Mouse (Mus musculus) thymus, adult 2 months (tissue): Measurements from ENCODE around the gene Tnpo2.

Experiments used
- CTCF ChIP-seq: fragments of 200-500 bp; IDR thresholded peaks from 2 replicates; pipeline ENCODE4 v1.5.1; 2012; ENCODE audit warnings: mild to moderate bottlenecking, control low read depth, low read length, moderate library complexity, borderline replicate concordance; ENCODE audit not compliant: control insufficient read depth, poor library complexity, insufficient read depth; ENCODE audit errors: extremely low read depth
- POLR2A ChIP-seq: fragments of 200-500 bp; IDR thresholded peaks from 2 replicates; pipeline ENCODE4 v1.6.1; 2012; ENCODE audit warnings: mild to moderate bottlenecking, low read length, control low read depth, moderate library complexity; ENCODE audit not compliant: control insufficient read depth, poor library complexity, insufficient read depth; ENCODE audit errors: extremely low read depth

DNA sequence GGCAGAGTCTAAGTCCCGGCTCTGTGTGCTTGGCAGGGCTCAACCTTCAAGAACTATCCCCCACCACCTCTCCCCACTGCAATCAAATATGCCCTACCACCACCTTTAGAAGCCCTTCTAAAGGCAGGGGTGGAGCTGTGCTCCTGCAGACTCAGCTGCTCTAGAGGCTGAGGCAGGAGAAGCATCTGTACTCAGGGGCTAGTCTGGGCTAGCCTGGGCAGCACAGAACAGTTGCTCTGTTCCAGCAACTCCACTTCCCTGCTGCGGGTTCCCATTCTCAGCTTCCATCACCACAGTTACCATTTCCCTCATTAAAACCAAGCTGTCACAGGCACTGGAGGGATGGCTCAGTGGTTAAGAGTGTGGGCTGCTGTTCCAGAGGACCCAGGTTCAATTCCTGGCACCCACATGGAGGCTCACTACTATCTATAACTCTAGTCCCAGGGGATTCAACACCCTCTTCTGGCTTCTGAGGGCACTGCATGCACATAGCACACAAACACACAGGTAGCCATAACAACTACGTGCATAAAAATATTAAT, 15.1 kb upstream of the Tnpo2 start:
- TF ChIP-seq POLR2A (no peak), CTCF (no peak)
